Mouse (Mus musculus) forebrain, embryonic 14.5 days (tissue): ENCODE data around the gene Tmem200c. TPM values are rescaled to one million over a fixed set of nuclear protein-coding genes. Genes with fewer than 3 reads are reported as not detected.

ENCODE experiments used
- ATAC-seq: fragments of 200-750 bp; cut with Nextera tagmentation; 2 replicates; pipeline ENCODE4 v1.8.0; 2017; ENCODE audit warnings: mild to moderate bottlenecking, moderate library complexity
- DNase-seq: peaks from one replicate; pipeline ENCODE4 v3.0.0-alpha.2; 2015; ENCODE audit warnings: low spot score
- H3K27ac ChIP-seq: fragments of 300-500 bp; sonication (generic); 2 replicates; pipeline ENCODE4 v1.5.1; 2014; ENCODE audit warnings: low read depth, mild to moderate bottlenecking, control low read depth, low read length, moderate library complexity
- H3K27me3 ChIP-seq: fragments of 300-500 bp; sonication (generic); replicated peaks from 2 replicates; pipeline ENCODE4 v1.6.1; 2014; ENCODE audit warnings: low read length, control low read depth, mixed read lengths; ENCODE audit not compliant: control insufficient read depth, insufficient read depth
- H3K36me3 ChIP-seq: fragments of 300-500 bp; sonication (generic); 2 replicates; pipeline ENCODE4 v1.6.1; 2014; ENCODE audit warnings: low read length, control low read depth; ENCODE audit not compliant: control insufficient read depth, insufficient read depth
- H3K4me1 ChIP-seq: fragments of 300-500 bp; sonication (generic); 2 replicates; pipeline ENCODE4 v1.6.1; 2014; ENCODE audit warnings: antibody characterized with exemption, low read length, control low read depth; ENCODE audit not compliant: control insufficient read depth, insufficient read depth
- H3K4me2 ChIP-seq: fragments of 300-500 bp; sonication (generic); 2 replicates; pipeline ENCODE4 v1.6.1; 2014; ENCODE audit warnings: mild to moderate bottlenecking, control low read depth, low read length
- H3K4me3 ChIP-seq: fragments of 300-500 bp; sonication (generic); 2 replicates; pipeline ENCODE4 v1.5.1; 2014; ENCODE audit warnings: low read depth, low read length, control low read depth
- H3K9ac ChIP-seq: fragments of 300-500 bp; sonication (generic); 2 replicates; pipeline ENCODE4 v1.6.1; 2014; ENCODE audit warnings: mild to moderate bottlenecking, low read length, control low read depth, moderate library complexity
- H3K9me3 ChIP-seq: fragments of 300-500 bp; sonication (generic); replicated peaks from 2 replicates; pipeline ENCODE4 v1.6.1; 2016; ENCODE audit warnings: low read length, control low read depth, mixed read lengths; ENCODE audit not compliant: control insufficient read depth
- WGBS: fragments of 180-500 bp; shearing (Covaris S2); extraction: QIAGEN DNeasy Blood & Tissue Kit; methylation state at CpG from one replicate; pipeline ENCODE4 v1.1.7; 2014; 5-methylcytosine and 5-hydroxymethylcytosine counted together
- polyA plus RNA-seq: library from polyadenylated mRNA; unstranded; fragments of >200 nt; fragmentation: Nextera tagmentation; extraction: Ambion mirVana; gene quantifications from 2 replicates; pipeline ENCODE4 v1.2.1, GENCODE M21; 2014

Gene Tmem200c
- 1.0 and 2.0 TPM in 2 replicates for polyA plus RNA-seq

DNA sequence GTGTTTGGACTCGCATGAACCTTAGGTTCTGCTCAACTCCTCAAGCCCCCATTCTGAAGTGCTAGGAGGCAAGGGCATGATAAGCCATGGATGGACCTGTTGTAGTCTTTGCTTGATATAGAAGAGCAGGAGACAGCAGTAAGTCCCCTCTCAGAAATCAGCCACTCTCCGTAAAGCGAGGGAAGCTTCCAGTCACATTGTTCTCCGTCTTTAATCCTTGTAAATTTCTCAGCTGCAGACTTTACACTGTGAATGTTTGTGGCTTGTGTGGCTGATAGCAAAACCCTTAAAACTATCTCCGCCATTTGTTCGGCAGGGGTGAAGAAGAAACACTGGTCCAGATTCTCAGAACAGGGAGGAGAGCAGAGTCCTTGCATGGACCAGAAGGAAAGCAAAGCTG is at the start of gene Tmem200c:
Gene Tmem200c, plus strand, starts transcription at position 301 of the 400 bp plus-strand sequence.
- Histone ChIP-seq H3K4me2 (no peak within 1 kb of the TSS), H3K9me3 (no peaks in the 10 kb centered on the region), H3K36me3 (no peaks in the 10 kb centered on the region), H3K4me1 (no peaks in the 10 kb centered on the region), H3K27me3 (no peaks in the 10 kb centered on the region), H3K27ac (no peak within 1 kb of the TSS), H3K4me3 (no peak within 1 kb of the TSS), H3K9ac (no peak within 1 kb of the TSS)
- DNase-seq = no peak
- ATAC-seq = no peak
- 79% methylated on average over 6 of the region's 6 CpGs for WGBS

DNA sequence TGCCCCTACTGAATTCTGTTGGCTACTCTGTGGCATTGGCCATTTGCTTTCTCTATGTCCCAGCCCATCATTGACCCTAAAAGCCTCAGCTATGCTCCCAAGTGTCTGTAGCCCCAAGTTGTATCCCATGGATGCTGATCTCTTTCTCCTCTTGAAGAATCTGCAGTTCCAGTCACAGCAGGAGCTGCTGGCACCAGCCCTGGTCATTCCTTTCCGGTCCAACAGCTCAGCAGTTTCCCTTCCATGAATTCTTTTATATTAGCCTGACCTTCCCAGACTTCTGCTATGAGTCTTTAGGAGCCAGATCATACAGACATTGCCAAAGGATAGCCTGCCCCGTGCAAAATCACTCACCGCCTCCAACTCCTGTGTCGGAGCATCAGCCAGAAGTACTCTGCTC is 32.7 kb upstream of the Tmem200c start:
- H3K27me3 ChIP-seq = no peaks in the 10 kb centered on the region
- no peak for DNase-seq
- WGBS = 88% methylated on average over 4 of the region's 4 CpGs

DNA sequence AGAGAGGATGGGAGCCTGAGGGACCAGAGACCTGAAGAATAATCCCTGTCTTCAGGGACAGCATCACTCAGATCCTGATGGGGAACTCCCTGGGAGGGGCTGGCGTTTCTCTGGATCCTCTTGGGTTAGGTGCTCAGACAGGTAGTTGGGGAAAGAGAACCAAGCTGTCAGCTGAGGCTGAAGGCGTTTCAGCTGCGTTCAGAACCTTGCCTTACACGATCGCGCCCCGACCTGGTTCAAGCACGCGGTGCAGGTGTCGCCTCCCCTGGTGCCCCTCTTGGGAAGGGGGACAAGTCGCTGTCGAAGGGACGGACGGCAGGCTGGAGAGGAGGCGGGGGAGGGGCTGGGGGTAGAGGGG is 10.2 kb downstream of the Tmem200c start:
- Histone ChIP-seq H3K4me1 (peaks cover 9% of the 10 kb centered on the region; the same call in 1 of the 2 replicates), H3K4me3 (peak overlapping the region; percentile 57), H3K4me2 (peak overlapping the region; percentile 87), H3K9me3 (no peaks in the 10 kb centered on the region), H3K9ac (peak overlapping the region; percentile 70), H3K27ac (no peak overlapping the region; the same call in 1 of the 2 replicates), H3K27me3 (peaks cover 18% of the 10 kb centered on the region; the same call in 1 of the 2 replicates), H3K36me3 (no peaks in the 10 kb centered on the region)
- no peak for DNase-seq
- peak; percentile 54 for ATAC-seq
- under 1% methylated on average over 14 of the region's 15 CpGs for WGBS

More for the DNA sequence above, 32.7 kb upstream of the Tmem200c start:
- Histone ChIP-seq H3K9ac (no peak overlapping the region), H3K4me2 (no peak overlapping the region), H3K4me1 (no peaks in the 10 kb centered on the region), H3K4me3 (no peak overlapping the region), H3K36me3 (no peaks in the 10 kb centered on the region), H3K9me3 (no peaks in the 10 kb centered on the region), H3K27ac (no peak overlapping the region)
- no peak for ATAC-seq

DNA sequence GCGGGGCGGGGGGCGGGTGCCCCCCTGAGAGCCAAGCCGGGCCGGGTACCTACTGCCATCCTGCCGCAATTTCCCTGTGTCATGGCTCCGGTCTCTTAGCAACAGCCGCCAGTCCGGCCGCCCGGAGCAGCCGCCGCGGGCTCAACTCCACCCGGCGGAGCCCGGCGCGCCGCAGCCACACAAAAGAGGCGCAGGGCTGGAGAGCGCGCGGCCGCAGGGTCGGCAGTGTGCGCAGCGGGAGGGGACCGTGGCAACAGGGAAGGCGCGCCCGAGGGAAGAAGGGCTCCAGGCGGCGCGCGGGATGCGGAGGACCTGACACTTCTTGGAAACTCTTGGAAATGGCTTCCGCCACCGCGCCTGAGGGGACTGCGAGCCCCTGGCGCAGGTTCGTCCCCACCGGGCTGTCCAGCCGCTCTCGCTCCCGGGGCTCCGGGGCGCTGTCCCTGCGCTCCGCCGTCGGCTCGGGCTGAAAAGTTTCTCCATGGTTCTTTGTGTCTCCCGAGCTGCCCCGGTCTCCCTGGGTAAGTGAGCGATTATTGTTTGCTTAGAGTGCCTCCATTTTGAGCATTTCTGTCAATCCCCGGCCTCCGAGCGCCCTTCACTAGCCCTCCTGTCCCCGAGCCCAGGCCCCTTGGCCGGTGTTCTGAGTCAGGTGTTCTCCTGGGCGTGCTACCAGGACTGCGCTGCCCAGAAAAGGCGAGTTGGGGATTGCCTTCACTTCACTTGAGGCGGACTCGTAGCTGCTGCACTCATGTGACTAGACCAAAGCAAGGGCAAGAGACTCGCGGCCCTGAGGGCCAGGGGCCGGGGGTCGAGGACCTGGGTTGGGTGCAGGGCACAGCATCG is 10.8 kb downstream of the Tmem200c start:
- Histone ChIP-seq H3K27ac (no peak overlapping the region; the same call in 1 of the 2 replicates), H3K9me3 (no peaks in the 10 kb centered on the region), H3K9ac (peak overlapping the region; percentile 70), H3K4me1 (peaks cover 12% of the 10 kb centered on the region; the same call in 1 of the 2 replicates), H3K4me3 (peak overlapping the region; percentile 57), H3K36me3 (no peaks in the 10 kb centered on the region), H3K27me3 (peaks cover 18% of the 10 kb centered on the region; the same call in 1 of the 2 replicates), H3K4me2 (peak overlapping the region; percentile 87)
- DNase-seq (peak; percentile 78), ATAC-seq (peak; percentile 77)
- under 1% methylated on average over 69 of the region's 72 CpGs for WGBS

DNA sequence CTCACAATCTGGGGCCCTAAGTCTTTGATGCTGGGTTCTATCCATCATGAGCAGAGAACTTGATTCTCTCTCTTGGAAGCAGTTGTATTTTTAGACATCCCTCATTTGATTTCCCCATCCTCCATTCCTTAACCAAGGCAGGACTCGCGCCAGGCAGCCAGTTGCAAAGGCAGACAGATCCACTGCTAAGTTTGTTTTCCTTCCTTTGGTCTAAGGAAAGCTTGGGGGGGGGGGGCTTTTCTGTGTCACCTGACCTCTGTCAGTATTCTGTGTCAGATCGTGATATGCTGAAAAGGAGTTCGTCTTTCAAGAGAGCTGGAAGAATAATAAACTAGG is 11.4 kb downstream of the Tmem200c start:
- WGBS = 4% methylated on average over 4 of the region's 4 CpGs
- no peaks in the 10 kb centered on the region for H3K9me3 ChIP-seq
- DNase-seq (peak; percentile 38), ATAC-seq (no peak)
- peak overlapping the region; percentile 87 for H3K4me2 ChIP-seq
- H3K27ac ChIP-seq = no peak overlapping the region
- peaks cover 12% of the 10 kb centered on the region; the same call in 1 of the 2 replicates for H3K4me1 ChIP-seq
- H3K27me3 ChIP-seq = peaks cover 18% of the 10 kb centered on the region; the same call in 1 of the 2 replicates
- peak overlapping the region; percentile 70 for H3K9ac ChIP-seq
- H3K36me3 ChIP-seq = no peaks in the 10 kb centered on the region
- peak overlapping the region; percentile 57 for H3K4me3 ChIP-seq

DNA sequence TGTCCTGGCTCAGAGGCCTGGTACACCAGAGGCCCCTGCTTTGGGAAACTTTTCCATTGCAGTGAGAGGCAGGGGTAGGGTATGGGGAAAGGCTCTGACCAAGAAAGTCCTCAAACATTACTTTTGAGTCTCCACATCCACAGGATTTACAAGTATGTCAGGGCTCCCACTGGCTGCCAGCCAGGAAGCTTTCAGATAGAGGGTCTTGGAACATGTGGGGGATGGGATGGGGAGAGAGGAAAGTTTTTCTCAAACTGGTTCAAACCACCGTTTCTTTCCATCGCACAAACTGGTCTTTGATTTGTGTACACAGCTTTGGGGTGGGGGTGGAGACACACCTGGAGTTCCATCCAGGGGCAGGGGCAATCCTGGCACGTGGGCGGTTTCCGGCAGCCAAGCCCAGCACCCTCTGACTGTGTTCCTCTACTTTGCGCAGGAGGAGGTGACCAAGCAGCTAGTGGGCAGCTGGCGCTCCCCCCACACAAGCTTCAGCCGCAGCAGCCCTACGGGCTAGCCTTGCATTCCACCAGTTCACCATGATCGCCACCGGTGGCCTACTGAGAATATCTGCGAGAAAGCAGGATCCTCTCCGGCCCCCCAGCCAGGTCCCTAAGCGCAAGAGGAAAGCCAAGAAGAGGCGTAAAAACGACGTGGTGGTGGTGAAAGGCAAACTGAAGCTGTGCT is 13.6 kb downstream of the Tmem200c start:
- peaks cover 12% of the 10 kb centered on the region; the same call in 1 of the 2 replicates for H3K4me1 ChIP-seq
- peak overlapping the region; percentile 96 for H3K4me2 ChIP-seq
- 23% methylated on average over 17 of the region's 17 CpGs for WGBS
- no peak overlapping the region for H3K9ac ChIP-seq
- no peak overlapping the region for H3K27ac ChIP-seq
- H3K4me3 ChIP-seq = no peak overlapping the region
- no peaks in the 10 kb centered on the region for H3K9me3 ChIP-seq
- ATAC-seq (no peak), DNase-seq (peak; percentile 41)
- peaks cover 18% of the 10 kb centered on the region; the same call in 1 of the 2 replicates for H3K27me3 ChIP-seq
- H3K36me3 ChIP-seq = no peaks in the 10 kb centered on the region

DNA sequence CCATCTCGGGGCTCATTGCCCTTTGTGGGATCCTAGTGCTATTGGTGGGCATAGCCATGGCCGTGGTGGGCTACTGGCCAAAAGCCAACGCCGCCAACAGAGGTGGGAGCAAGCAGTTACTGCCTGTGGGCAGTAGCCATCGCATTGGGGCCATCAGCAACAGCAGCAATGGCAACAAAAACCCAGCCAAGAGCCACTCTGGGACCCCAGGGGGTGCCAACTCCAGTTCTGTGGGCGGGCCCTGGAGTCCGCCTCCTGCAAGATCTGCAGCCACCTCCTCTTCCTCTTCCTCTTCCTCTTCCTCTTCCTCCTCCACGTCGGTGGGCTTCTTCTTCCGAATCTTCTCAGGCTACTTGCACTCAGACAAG is 14.1 kb downstream of the Tmem200c start:
- H3K36me3 ChIP-seq = no peaks in the 10 kb centered on the region
- H3K4me1 ChIP-seq = peaks cover 12% of the 10 kb centered on the region; the same call in 1 of the 2 replicates
- H3K9ac ChIP-seq = no peak overlapping the region; the same call in 1 of the 2 replicates
- H3K4me3 ChIP-seq = peak overlapping the region; percentile 51
- no peak overlapping the region for H3K27ac ChIP-seq
- peak overlapping the region; percentile 96 for H3K4me2 ChIP-seq
- peak; percentile 17 for DNase-seq
- H3K9me3 ChIP-seq = no peaks in the 10 kb centered on the region
- H3K27me3 ChIP-seq = peaks cover 14% of the 10 kb centered on the region; the same call in 1 of the 2 replicates
- ATAC-seq = no peak
- WGBS = 27% methylated on average over 10 of the region's 10 CpGs

DNA sequence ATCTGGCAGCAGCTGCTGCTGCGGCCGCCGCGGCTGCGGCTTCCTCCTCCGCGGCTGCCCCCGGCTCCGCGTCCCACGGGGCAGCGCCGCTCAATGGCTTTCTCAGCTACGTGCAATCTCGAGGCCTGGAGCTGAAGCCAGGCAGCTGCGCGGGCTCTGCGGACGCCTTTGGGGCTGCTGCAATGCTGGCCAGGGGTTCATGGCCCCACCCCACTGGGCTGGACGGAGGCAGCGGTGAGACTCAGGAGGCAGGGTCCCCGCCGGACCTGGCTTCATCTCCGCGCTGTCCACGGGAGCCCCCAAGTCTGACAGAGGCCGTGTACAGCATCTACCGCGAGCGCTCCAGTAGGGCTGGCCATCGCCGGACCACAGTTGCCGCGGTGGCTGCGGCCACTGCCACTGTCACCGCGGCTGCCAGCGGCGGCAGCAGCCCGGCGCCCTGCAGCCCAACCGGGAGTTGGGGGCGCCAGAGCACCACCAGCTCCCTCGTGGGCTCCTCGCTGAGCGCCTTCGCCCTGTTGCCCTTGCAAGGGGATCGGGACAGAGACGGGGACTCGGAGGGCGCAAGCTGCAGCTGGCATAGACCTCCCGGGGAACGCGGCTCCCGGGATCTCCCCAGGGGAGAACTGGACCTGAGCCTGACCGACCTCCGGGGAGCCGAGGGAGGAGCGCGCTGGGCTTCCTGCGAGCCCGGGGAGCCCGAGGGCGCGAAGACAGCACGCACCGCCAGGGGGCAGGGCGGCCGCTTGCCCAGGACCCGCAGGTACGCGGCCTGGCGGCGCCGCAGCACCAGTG is 14.9 kb downstream of the Tmem200c start:
- peak overlapping the region; percentile 96 for H3K4me2 ChIP-seq

More for the DNA sequence above, 14.9 kb downstream of the Tmem200c start:
- H3K9ac ChIP-seq = peak overlapping the region; percentile 66
- peak; percentile 71 for DNase-seq
- under 1% methylated on average over 74 of the region's 75 CpGs for WGBS
- no peak overlapping the region for H3K27ac ChIP-seq
- peaks cover 12% of the 10 kb centered on the region; the same call in 1 of the 2 replicates for H3K4me1 ChIP-seq
- H3K4me3 ChIP-seq = peak overlapping the region; percentile 51
- peak; percentile 70 for ATAC-seq
- peaks cover 13% of the 10 kb centered on the region; the same call in 1 of the 2 replicates for H3K27me3 ChIP-seq
- no peaks in the 10 kb centered on the region for H3K36me3 ChIP-seq
- H3K9me3 ChIP-seq = no peaks in the 10 kb centered on the region
